Mouse (Mus musculus): ENCODE data around the gene Tuba1a. TPM values are rescaled to one million over a fixed set of nuclear protein-coding genes. Genes with fewer than 3 reads are reported as not detected.
A peak's percentile ranks its signal among the peaks of the same experiment; 100 is the strongest.
"Not testable (repeated sequence)": the region's sequence is repeated elsewhere in the genome, so short reads cannot be mapped to it uniquely, and the experiment has no call there.

Tuba1a gene
- total RNA-seq, 2 experiments from 2014 or later, result 22.2 to 33.5 TPM

DNA sequence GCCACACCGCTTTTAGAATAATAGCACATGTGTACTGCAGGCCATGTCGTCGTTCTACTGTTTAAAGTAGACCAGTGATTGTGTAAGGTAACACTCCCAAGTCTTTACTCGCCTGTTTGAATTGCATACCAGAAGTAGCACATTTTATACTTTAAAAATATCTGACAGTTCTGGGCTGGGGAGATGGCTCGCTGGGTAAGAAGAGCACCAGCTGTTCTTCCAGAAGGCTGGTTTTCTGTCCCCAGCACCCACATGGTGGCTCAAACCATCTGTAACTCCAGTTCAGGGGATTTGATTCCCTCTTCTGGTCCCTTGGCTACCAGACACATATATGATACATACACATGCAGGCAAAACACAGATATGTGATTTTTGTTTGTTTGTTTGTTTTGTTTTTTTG lies 4.0 kb upstream of the Tuba1a start:
- ATAC-seq (replicated peaks; ENCODE audit: poor library complexity), result no peak

DNA sequence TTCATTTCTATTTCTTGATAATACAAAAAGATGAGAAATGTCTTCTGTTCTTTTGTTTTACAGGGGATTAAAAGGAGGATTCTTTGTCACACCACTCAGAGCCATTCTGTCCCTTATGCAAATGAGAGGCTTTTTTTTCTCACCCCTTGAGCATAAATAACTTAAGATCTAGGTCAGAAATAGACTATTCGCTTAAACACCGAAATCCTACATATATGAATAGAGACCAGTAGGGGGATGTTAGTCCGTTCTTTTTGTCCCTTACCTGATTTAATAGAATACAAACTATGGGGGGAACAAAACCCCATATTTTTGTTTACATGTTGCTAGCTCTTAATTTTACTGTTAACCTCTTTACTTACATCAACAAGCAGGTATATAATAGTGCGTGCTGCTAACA lies 2.5 kb upstream of the Tuba1a start:
- no peak for ATAC-seq (replicated peaks; ENCODE audit: poor library complexity)

DNA sequence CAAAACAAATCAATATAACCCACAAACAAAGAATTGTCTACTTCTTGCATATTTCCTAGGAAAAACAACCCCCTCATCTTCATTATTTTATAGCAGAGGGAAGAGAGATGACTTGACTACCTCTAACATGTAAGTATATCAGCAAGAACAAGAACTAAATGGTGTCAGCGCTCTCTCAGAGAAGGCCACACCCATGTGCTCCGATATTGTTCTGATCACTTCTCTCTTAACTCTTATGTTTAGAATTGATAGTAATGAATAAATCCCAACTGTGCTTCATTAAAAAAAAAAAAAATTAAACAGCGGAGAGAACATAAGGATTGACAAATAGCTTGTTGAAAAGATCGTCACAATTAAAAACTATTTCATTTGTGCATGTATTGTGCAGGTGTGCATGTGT lies 1.8 kb upstream of the Tuba1a start:
- ATAC-seq (replicated peaks; ENCODE audit: poor library complexity), result no peak

DNA sequence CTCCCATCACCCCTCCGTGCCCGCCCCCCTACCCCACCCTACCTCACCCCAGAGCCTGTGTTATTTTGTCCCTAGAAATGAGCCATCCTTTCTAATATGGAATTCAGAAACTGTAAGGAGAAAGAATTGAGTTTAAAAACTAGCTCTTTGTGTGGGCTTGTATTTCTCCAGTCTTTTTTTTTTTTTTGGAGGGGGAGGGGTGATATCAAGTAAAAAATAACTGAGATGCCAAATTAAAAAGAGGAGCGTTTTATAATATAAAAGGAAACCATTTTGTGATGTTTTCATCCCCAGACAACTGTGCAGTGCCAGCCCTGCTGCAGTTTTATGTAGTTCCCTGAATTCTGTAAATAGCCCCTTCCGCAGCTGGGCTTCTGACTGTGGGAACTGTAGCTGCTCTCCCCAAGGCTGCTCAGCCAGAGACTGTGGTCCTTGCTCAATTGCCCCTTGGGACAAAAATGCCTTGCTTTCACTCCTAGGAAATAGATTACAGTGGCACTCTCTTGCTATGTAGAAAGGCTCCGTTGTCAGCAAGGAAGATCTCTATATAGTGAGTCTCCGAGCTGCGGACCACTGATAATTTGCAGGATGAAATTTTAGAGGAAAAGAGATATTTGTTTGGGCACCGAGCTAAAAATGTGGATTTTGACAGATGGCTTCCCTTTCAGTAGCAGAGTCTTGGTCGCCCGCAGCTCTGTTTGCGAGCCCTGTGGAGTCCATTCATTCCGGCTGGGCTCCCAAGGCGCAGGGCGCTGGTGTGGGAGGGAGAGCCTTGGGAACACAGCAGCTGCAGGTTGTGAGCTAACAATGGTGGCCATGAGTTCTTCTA lies 1.1 kb upstream of the Tuba1a start:
- ATAC-seq (replicated peaks; ENCODE audit: poor library complexity), result no peak

DNA sequence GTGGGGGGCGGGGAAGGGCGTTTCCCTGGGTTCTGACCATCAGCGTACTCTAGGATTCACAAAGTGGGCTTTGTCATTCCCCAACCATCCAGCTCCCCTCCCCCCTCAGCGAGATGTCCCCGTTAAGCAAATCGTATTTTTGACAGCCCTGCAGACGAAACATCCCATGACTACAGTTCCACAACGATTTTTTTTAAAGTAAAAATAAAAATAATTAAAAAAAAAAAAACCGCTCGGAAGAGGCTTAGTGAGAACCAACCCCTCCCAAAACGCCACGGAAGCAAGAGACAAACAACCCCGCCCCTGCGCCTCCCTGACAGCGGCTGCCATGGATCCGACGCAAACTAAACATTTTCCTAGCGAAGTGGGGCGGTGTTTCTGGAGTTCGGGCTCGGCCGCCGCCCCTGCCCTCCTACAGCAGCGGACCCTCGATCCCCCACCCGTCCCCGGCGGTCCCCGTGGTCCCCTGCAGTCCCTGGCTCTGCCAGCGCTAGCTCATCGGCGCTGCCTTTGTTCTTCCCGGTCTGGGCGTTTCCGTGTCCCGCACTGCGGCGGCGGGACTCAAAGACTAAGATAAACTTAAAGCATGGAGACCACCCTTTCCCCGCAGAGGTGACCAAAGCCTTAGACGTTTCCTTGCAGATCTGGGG lies 627 bp downstream of the Tuba1a start:
- ATAC-seq (replicated peaks; ENCODE audit: poor library complexity), result peak; percentile 78

DNA sequence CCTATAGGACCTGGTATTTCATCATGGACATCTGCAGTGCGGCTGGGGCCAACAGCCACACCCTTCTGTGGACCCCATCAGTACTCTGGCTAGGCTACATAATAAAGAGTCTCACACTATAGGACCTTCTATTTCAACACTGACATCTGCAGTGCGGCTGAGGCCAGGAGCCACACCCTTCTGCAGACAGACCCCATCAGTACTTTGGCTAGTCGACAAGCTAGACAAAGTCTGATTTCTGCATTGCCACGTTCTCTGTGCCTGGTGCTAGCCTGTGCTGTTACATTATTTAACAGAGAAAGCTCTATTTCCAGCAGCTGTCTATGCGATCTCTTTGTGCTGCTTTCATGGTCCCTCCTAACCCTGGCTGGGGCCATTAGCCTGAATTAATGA lies 1.4 kb downstream of the Tuba1a start:
- ATAC-seq (replicated peaks; ENCODE audit: poor library complexity), result no peak

DNA sequence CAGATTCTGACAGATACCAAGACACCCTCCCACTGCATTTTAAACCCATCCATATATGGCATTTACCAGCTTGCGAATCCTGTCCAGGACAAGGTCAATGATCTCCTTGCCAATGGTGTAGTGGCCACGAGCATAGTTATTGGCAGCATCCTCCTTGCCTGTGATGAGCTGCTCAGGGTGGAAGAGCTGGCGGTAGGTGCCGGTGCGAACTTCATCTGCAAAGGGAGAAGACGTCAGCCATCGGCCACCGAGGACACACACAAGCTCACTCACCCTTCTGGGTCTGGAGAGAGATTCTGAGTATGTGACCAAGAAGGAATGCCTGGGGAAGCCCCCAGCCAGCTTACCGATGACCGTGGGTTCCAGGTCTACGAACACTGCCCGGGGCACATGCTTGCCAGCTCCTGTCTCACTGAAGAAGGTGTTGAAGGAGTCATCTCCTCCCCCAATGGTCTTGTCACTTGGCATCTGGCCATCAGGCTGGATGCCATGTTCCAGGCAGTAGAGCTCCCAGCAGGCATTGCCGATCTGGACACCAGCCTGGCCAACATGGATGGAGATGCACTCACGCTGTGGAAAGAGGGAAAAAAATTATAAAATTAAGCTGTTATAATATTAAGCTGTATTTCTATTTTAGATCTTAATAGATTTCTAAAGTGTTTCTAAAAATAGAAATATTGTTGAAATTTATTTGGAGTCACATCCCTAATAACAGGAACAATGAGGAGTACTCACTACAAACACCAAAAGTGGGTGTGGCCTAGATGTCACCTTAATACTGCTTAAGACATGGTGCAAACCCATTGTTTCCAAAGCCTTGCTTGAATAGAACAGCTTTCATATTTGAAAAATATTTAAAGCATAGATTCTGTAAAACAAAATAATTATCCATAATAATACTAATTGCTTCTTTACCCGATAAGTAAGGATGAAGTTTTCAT lies 2.1 kb downstream of the Tuba1a start:
- not testable (repeated sequence) for ATAC-seq (replicated peaks; ENCODE audit: poor library complexity)

DNA sequence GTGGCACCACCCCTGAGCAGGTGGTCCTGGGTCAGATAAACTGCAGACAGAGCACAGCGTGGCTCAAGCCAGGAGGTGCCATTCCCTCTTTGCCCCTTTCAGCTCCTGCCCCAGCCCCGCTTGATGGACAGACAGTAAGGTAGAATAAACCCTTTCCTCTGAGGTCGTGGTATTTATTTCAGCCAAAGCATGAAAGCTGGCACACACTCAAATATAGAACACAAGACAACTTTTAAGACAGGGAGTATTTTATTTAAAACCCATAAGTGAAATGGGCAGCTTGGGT lies 4.0 kb downstream of the Tuba1a start:
- ATAC-seq (replicated peaks; ENCODE audit: poor library complexity), result no peak

DNA sequence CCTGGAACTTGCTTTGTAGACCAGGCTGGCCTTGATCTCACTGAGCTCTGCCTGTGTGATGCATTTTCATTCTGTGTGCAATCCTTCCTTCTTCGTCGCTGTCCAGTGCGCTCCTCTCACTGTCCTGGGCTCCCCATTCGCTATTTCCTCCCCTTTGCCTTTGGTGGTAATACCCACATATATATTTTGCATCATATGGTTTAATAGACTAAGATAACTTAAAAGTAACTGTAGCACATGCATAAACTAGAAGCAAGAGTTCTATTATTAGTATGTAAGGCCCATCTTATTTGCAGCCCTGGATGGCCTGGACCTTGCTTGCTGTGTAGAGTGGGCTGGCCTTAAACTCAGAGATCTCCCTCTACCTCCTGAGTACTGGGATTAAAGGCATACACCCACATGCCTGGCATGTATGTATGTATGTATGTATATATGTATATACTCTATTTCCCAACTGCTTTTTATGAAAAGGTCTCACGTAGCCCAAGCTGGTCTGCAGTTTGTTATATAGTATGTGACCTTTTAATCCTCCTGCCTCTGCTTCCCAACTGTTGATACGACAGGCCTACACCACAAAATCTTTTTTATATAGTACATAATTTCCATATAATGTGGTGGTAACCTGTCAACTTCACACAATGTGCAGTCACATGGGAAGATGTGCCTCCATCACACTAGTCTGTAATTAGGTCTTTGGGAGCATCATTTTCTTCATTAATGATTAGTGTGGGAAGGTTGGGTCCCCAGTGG lies 4.5 kb downstream of the Tuba1a start:
- ATAC-seq (replicated peaks; ENCODE audit: poor library complexity), result no peak

DNA sequence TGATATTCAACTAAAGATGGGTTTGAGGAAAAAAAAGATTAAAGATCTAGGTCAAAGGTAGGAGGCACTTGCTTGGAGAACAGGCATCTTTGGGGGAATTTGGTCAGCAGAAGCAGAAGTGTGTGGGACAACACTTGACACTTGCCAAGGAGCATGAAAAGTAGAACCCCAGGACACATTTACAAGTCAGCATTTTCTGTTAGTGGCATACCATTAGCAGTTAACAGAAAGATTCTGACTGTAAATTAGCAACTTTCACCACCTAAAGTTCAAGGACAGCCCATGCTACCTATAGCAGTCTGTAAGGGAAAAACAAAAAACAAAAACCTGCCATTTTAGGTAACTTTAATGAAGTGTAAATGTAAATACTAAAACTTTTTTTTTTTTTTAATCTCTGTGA lies 5.1 kb downstream of the Tuba1a start:
- no peak for ATAC-seq (replicated peaks; ENCODE audit: poor library complexity)

DNA sequence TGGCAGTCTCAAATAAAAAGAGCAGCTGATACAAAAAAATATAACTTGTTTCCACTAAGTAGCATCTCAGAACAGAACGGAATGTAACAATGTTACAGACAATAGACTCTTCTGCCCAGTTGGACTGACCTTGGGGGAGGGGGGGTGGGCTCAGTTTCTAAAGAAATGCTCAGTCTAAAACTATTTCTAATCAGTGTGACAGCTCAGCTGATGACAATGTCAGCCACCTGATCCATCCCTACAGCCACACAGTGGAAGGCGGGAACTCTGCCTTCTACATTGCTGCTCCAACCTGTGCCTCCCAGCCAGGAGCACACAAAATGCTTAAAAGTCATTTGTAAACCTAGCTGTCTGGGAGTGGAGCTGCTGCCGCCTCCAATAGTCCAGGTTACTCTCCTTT lies 5.6 kb downstream of the Tuba1a start:
- ATAC-seq (replicated peaks; ENCODE audit: poor library complexity), result no peak

DNA sequence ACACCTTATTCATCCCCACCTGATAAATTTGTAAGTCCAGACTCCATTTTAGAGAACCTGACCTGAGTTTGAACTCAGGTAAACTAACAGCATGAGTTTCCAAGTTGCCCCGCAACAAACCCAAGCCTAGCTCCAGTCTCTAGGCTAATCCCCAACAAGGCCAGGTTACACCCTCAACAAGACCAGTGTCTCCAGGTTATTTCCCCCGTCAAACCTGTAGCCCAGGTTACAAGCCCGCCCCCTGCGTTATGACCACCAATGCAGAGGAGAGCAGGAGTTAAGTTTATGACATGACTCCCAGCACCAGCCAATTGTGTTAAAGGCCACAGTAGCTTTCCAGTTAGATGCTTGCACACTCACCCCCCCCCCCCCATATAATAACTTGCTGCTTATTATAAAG lies 10.4 kb downstream of the Tuba1a start:
- ATAC-seq (replicated peaks; ENCODE audit: poor library complexity), result no peak

DNA sequence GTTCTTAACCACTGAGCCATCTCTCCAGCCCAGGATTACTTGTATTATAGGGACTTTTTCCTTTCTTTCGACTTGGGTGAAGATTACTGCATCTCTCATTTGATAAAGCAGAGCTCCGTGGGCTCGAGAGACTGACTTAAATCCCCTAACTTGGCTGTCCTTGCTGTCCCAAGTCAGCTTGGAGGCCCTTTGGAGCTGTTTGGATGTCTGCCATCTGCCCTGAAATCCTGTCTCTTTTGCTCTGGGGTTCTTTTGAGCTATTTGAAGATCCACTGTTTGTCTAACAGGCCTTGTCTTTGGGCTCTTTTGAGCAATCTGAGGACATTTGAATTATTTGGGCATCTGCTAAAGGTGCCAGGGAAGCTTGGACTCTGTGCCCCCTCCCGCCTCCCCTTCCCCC lies 11.4 kb downstream of the Tuba1a start:
- no peak for ATAC-seq (replicated peaks; ENCODE audit: poor library complexity)

DNA sequence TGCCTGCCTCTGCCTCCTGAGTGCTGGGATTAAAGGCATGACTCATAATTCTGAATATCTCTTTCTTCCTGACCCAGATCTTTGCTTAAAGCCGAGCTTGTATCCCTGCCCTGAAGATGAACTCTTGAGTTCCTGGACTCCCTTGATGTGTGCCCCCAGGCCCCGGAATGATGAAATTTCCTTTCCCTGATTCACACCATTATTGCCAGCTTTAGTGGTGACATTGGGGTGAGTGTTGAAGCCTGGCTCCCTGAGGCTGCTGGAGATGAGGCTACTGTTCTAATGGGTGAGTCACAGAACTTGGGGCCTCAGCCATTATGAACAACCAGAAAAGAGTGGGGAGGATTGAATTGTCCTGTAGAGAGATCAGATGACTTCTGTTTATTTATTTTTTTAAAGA lies 12.0 kb downstream of the Tuba1a start:
- ATAC-seq (replicated peaks; ENCODE audit: poor library complexity), result no peak

DNA sequence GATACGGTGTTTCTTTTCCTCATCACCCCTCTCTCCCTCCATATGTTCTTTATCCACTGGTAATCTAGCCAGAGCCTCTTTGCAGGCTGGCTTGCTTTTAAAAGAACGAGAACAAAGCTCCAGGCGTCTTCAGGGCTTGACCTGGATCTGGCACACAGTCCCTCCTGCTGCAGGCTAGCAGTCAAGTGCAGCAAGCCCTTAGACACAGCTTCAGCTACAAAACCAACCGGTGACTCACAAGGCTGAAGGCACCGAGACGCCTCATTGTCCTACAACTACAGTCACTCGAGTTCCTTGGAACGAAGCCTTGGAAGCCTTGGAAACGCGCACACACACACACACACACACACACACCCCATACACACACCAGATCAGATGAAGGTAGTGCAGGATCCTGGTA lies 12.7 kb downstream of the Tuba1a start:
- no peak for ATAC-seq (replicated peaks; ENCODE audit: poor library complexity)

DNA sequence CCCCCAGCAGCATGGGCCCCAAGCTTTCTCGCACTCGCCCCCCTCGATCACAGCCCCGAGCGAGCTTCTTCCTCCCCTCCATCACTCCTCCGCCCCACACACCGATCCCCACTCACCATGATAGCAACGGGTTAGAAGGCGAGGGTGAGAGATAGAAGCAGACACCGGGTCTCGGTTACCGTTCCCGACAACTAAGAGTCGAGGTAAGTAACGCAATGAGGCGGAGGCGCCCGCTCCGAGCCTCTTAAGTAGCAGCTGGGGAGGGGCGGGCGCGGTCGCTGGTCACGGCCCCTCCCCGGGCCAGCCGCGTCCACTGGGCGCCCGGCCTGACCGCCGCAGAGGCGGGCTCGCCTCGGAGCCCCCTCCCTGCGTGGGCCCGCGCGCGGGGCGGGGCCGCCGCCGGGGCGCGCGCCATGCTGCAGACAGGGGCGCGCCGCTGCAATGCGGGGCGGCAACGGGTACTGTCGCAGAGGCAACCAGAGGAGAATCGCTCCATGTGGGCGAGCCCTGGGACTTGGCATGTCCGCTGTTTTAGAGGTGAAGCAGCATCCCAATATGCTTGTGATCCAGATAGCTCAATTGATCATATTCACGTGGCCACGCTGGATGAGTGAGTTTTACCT lies 19.2 kb downstream of the Tuba1a start, which contains the start of gene Tuba1b:
Gene Tuba1b, minus strand, starts transcription at position 349 of the 623 bp plus-strand sequence.
- ATAC-seq (replicated peaks; ENCODE audit: poor library complexity), result peak; percentile 70

DNA sequence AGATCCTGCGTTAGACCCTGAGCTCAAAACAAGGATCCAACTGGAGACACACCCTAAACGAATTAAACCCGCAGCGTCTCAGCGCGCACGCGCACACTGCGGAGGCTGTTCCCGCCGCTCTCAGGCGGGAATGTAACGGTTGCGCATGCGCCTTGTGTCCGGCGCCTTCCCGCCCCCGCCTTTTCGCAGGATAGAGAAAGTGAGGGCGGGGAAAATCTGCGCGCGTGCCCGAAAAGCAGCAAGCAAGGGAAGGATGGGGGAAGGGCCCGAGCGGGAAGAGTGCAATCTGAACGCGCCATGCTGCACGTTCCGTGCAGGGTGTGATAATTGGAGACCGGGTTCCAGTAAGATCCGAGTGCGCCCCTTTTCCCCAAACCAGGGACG lies 19.7 kb downstream of the Tuba1a start:
- ATAC-seq (replicated peaks; ENCODE audit: poor library complexity), result peak; percentile 63

DNA sequence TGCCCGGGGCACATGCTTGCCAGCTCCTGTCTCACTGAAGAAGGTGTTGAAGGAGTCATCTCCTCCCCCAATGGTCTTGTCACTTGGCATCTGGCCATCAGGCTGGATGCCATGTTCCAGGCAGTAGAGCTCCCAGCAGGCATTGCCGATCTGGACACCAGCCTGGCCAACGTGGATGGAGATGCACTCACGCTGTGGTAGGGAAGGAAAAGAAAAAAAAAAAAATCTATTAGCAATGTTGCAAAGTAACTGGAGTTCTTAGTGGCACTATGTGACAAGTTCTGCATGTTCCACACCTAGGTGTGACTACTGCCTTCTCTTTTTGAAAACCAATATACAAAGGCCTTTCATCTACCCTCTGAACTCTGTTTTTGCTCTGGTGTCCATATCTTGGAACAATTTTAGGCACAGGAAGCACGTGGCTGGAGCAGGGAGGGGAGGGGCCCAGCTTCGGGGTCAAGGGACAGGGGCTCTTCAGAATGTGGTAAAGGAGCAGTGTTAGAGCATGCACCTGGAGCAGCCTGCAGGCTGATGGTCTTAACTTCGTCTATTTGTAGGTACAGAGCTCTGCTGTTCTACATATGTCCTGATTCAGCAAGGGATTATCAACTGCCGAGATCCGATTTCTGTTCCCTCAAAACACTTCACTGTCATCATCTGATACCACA lies 20.4 kb downstream of the Tuba1a start:
- not testable (repeated sequence) for ATAC-seq (replicated peaks; ENCODE audit: poor library complexity)

DNA sequence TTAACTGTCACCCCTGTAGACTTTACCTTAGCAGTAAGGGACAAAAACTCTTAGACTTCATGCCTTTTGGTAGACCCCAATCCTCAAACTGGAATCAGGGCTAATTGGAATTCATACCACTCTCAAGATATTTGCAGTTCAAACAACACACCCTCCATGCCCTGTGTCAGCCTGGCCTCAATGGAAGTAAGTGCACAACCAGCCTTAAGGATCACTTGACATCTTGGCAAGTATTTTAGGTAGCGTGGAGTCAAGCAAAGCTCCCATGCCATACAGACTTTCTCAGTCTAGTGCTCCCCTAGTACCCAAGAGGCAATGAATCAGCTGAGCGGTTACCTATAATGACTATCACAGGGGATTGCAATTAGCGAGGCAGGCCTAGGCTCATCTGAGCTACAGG lies 22.5 kb downstream of the Tuba1a start:
- ATAC-seq (replicated peaks; ENCODE audit: poor library complexity), result no peak
